Comparison of ENCODE assay signal across 19 mouse cellular contexts in genomic region chr3:129165715-129166114, GRCm38 (mm10). TPM values are rescaled to one million over a fixed set of nuclear protein-coding genes. Genes with fewer than 3 reads are reported as not detected.
A peak's percentile ranks its signal among the peaks of the same experiment; 100 is the strongest.
DNase-seq lines count a peak whose midpoint lies in the region; ATAC-seq lines count a peak whose summit lies in the region.
"Had no signal": no experiment of that assay in that cellular context is flagged by ENCODE, and none has a peak within 500 bp of the region (broad histone marks: within the 10 kb centered on the region; RNA-seq: fewer than 3 reads in every experiment).

No protein-coding gene starts in this region.

- 80% methylated on average over 8 of the region's 8 CpGs for WGBS in heart, embryonic 11.5 days (ENCODE audit: insufficient replicate concordance)

- no peak overlapping the region for H3K4me3 ChIP-seq in heart, embryonic 11.5 days (ENCODE audit: low read depth, low read length)
- H3K4me3 ChIP-seq: embryonic facial prominence, embryonic 12.5 days; forebrain, embryonic 15.5 days; hindbrain, embryonic 12.5 days had no signal

- intact Hi-C loops in heart, postnatal 36 days (cut with DNase I): no loop called here

- no peak overlapping the region for H3K9ac ChIP-seq in heart, embryonic 11.5 days (ENCODE audit: low read depth, low read length)
- H3K9ac ChIP-seq: embryonic facial prominence, embryonic 12.5 days; forebrain, embryonic 15.5 days; hindbrain, embryonic 12.5 days had no signal

- H3K27me3 ChIP-seq in heart, embryonic 11.5 days (ENCODE audit: control insufficient read depth, insufficient read depth, low read length): 0 out of 2 replicates have a peak, but pooled peaks cover 2% of the 10 kb centered on the region
- H3K27me3 ChIP-seq: forebrain, embryonic 15.5 days; hindbrain, embryonic 12.5 days had no signal

- H3K9me3 ChIP-seq in heart, embryonic 11.5 days (replicated peaks; ENCODE audit: control insufficient read depth, low read length): no peaks in the 10 kb centered on the region
- H3K9me3 ChIP-seq: embryonic facial prominence, embryonic 12.5 days; forebrain, embryonic 15.5 days; hindbrain, embryonic 12.5 days had no signal

- no peak overlapping the region for H3K4me2 ChIP-seq in heart, embryonic 11.5 days
- H3K4me2 ChIP-seq: embryonic facial prominence, embryonic 12.5 days; forebrain, embryonic 15.5 days; hindbrain, embryonic 12.5 days had no signal

- no peaks in the 10 kb centered on the region for H3K36me3 ChIP-seq in heart, embryonic 11.5 days (ENCODE audit: control insufficient read depth, insufficient read depth, low read length)
- H3K36me3 ChIP-seq: embryonic facial prominence, embryonic 12.5 days; forebrain, embryonic 15.5 days; hindbrain, embryonic 12.5 days had no signal

- H3K4me1 ChIP-seq in heart, embryonic 11.5 days (ENCODE audit: control insufficient read depth, insufficient read depth, low read length): no peaks in the 10 kb centered on the region
- H3K4me1 ChIP-seq: embryonic facial prominence, embryonic 12.5 days; hindbrain, embryonic 12.5 days had no signal

- peak; percentile 5 to 15 for DNase-seq in cerebellum, postnatal 14 days
- DNase-seq in heart, adult 18-20 months: peak; percentile 41 to 45
- DNase-seq in heart, postnatal 36 days: peak; percentile 8 to 17
- DNase-seq in heart, adult 11 months: no peak
- no peak for DNase-seq in layer of hippocampus, postnatal 36 days
- DNase-seq: adrenal gland, postnatal 10 days; cerebellum, adult 11-12 months; cerebellum, adult 9-10 months; kidney, adult 8-10 months had no signal

- H3K27ac ChIP-seq in heart, embryonic 11.5 days (ENCODE audit: low read depth, low read length): no peak overlapping the region
- H3K27ac ChIP-seq: embryonic facial prominence, embryonic 12.5 days; forebrain, embryonic 15.5 days; hindbrain, embryonic 12.5 days had no signal

- no peak for ATAC-seq in cerebellum, adult (ENCODE audit: insufficient number of reproducible peaks, low FRiP score, low TSS enrichment)
- ATAC-seq in heart, embryonic 11.5 days (replicated peaks; ENCODE audit: insufficient number of reproducible peaks, low FRiP score, low TSS enrichment): no peak
- ATAC-seq: forebrain, embryonic 15.5 days; hindbrain, embryonic 16.5 days; inflammation-experienced regulatory T-cells, adult 6 months; intestine, postnatal 0 days had no signal

RNA-seq across cellular contexts. Expression of gene Pitx2, which starts 34.0 kb away (rescaled TPM):
- total RNA-seq in heart, adult 18-20 months (2021): under 1 TPM; 0.36 to 0.50 TPM
- 32.7 and 32.8 TPM in 2 replicates for polyA plus RNA-seq in heart, embryonic 11.5 days (2014; fragmentation: Nextera tagmentation; extraction: Ambion mirVana)
- 1 to 10 TPM in 1 of 2 experiments, under 1 TPM in 1; 0.43 to 1.1 TPM for total RNA-seq in heart, postnatal 36 days (2021)
- total RNA-seq in layer of hippocampus, postnatal 36 days (2021): not detected
- total RNA-seq: granulocyte monocyte progenitor cell, adult 5-6 weeks; MEL had no signal

Comparison
In these comparisons a context has a peak if more than half of its experiments do, and no peak if none do; other contexts are left out.
1. DNase-seq: peak in cerebellum, postnatal 14 days (2 of 2), heart, adult 18-20 months (2 of 2) and heart, postnatal 36 days (2 of 2); none in heart, adult 11 months (single experiment) and layer of hippocampus, postnatal 36 days (0 of 2).